Mouse (Mus musculus) brown adipose tissue, adult 24 weeks (tissue): ENCODE results near the gene Tmem63c. TPM values are rescaled to one million over a fixed set of nuclear protein-coding genes. Genes with fewer than 3 reads are reported as not detected.

Source experiments
- H3K27ac ChIP-seq: fragments of 200-500 bp; replicated peaks from 2 replicates; pipeline ENCODE4 v1.5.1; 2012; ENCODE audit warnings: low read depth, mild to moderate bottlenecking, low read length
- H3K4me1 ChIP-seq: fragments of 200-500 bp; 2 replicates; pipeline ENCODE4 v1.6.1; 2012; ENCODE audit warnings: low read length, mixed read lengths; ENCODE audit not compliant: control insufficient read depth, insufficient read depth, insufficient read length
- H3K4me3 ChIP-seq: fragments of 200-500 bp; 2 replicates; pipeline ENCODE4 v1.5.1; 2012; ENCODE audit warnings: low read depth, mild to moderate bottlenecking, low read length, moderate library complexity; ENCODE audit not compliant: insufficient read depth
- polyA plus RNA-seq: library from polyadenylated mRNA; stranded (reverse); fragments of >200 nt; gene quantifications from 2 replicates; pipeline ENCODE4 v1.2.4, GENCODE M21; 2012; ENCODE audit not compliant: missing spikeins, insufficient read depth, insufficient read length

Tmem63c gene
- polyA plus RNA-seq, 1 experiment = not detected

GRCm38 (mm10) chr12:87026109-87026870 lies 5.2 kb downstream of the Tmem63c start:
- Histone ChIP-seq H3K4me3 (no peak overlapping the region), H3K27ac (no peak overlapping the region)

GRCm38 (mm10) chr12:87026871-87027240 lies 5.7 kb downstream of the Tmem63c start:
- Histone ChIP-seq H3K4me1 (no peaks in the 10 kb centered on the region; the same call in 1 of the 2 replicates), H3K27ac (no peak overlapping the region), H3K4me3 (no peak overlapping the region)

More at GRCm38 (mm10) chr12:87026109-87026870, 5.2 kb downstream of the Tmem63c start:
- no peaks in the 10 kb centered on the region; the same call in 1 of the 2 replicates for H3K4me1 ChIP-seq

GRCm38 (mm10) chr12:87027391-87027790 lies 6.3 kb downstream of the Tmem63c start:
- no peak overlapping the region for H3K27ac ChIP-seq
- H3K4me3 ChIP-seq = no peak overlapping the region
- H3K4me1 ChIP-seq = no peaks in the 10 kb centered on the region; the same call in 1 of the 2 replicates

GRCm38 (mm10) chr12:87028068-87028467 lies 6.9 kb downstream of the Tmem63c start:
- H3K27ac ChIP-seq = no peak overlapping the region
- no peaks in the 10 kb centered on the region; the same call in 1 of the 2 replicates for H3K4me1 ChIP-seq
- no peak overlapping the region for H3K4me3 ChIP-seq

- Histone ChIP-seq H3K27ac (no peak overlapping the region), H3K4me1 (no peaks in the 10 kb centered on the region; the same call in 1 of the 2 replicates), H3K4me3 (no peak overlapping the region)
These were observed 8.3 kb downstream of the Tmem63c start for GRCm38 (mm10) chr12:87029251-87029976.

GRCm38 (mm10) chr12:87031163-87031763 lies 10.1 kb downstream of the Tmem63c start:
- Histone ChIP-seq H3K4me3 (no peak overlapping the region), H3K4me1 (no peaks in the 10 kb centered on the region; the same call in 1 of the 2 replicates), H3K27ac (no peak overlapping the region)

GRCm38 (mm10) chr12:87036631-87037030 lies 15.5 kb downstream of the Tmem63c start:
- H3K27ac ChIP-seq = no peak overlapping the region
- no peak overlapping the region for H3K4me3 ChIP-seq
- H3K4me1 ChIP-seq = no peaks in the 10 kb centered on the region

- Histone ChIP-seq H3K27ac (no peak overlapping the region), H3K4me1 (no peaks in the 10 kb centered on the region), H3K4me3 (no peak overlapping the region)
These were observed 19.0 kb downstream of the Tmem63c start for GRCm38 (mm10) chr12:87040166-87040565.

- Histone ChIP-seq H3K27ac (no peak overlapping the region), H3K4me1 (no peaks in the 10 kb centered on the region), H3K4me3 (no peak overlapping the region)
These were observed 19.7 kb downstream of the Tmem63c start for GRCm38 (mm10) chr12:87040857-87041256.

- Histone ChIP-seq H3K27ac (no peak overlapping the region), H3K4me3 (no peak overlapping the region)
These were observed 21.3 kb downstream of the Tmem63c start for GRCm38 (mm10) chr12:87042456-87042855.

GRCm38 (mm10) chr12:87043221-87043620 lies 22.1 kb downstream of the Tmem63c start:
- Histone ChIP-seq H3K4me1 (no peaks in the 10 kb centered on the region), H3K4me3 (no peak overlapping the region), H3K27ac (no peak overlapping the region)

More at GRCm38 (mm10) chr12:87042456-87042855, 21.3 kb downstream of the Tmem63c start:
- H3K4me1 ChIP-seq = no peaks in the 10 kb centered on the region

- H3K4me1 ChIP-seq = no peaks in the 10 kb centered on the region
- H3K27ac ChIP-seq = no peak overlapping the region
- no peak overlapping the region for H3K4me3 ChIP-seq
These were observed 23.6 kb downstream of the Tmem63c start for GRCm38 (mm10) chr12:87044711-87045110.

- Histone ChIP-seq H3K27ac (no peak overlapping the region), H3K4me3 (no peak overlapping the region), H3K4me1 (no peaks in the 10 kb centered on the region)
These were observed 26.4 kb downstream of the Tmem63c start for GRCm38 (mm10) chr12:87047536-87047935.

GRCm38 (mm10) chr12:87052661-87053321 lies 31.7 kb downstream of the Tmem63c start:
- Histone ChIP-seq H3K4me1 (no peaks in the 10 kb centered on the region), H3K27ac (no peak overlapping the region), H3K4me3 (no peak overlapping the region)

GRCm38 (mm10) chr12:87054873-87055272 lies 33.7 kb downstream of the Tmem63c start:
- H3K4me3 ChIP-seq = no peak overlapping the region
- no peak overlapping the region for H3K27ac ChIP-seq
- no peaks in the 10 kb centered on the region for H3K4me1 ChIP-seq
